Mouse (Mus musculus): ENCODE measurements at regions not wholly inside any gene's neighbourhood (a gene's known extent, or its start where the extent isn't known, plus 50 kb on each side); places are given as distances from the start of the nearest gene placed in this dataset.

GRCm38 (mm10) chr11:10205257-10205656 lies 908.8 kb upstream of the Vwc2 start:
- TF ChIP-seq MYOG (IDR thresholded peaks at IDR 0.05; ENCODE audit: control insufficient read depth in 1 of 3, insufficient read depth in 1 of 3, insufficient read length in 2 of 3, low read depth in 2 of 3) (no peak), POLR2A (IDR thresholded peaks at IDR 0.05; ENCODE audit: insufficient read length, low read depth) (no peak), USF1 (IDR thresholded peaks at IDR 0.05; ENCODE audit: low read depth) (no peak), POLR2AphosphoS2 (IDR thresholded peaks at IDR 0.05; ENCODE audit: insufficient read length, low read depth) (no peak), MYOD1 (IDR thresholded peaks at IDR 0.05; ENCODE audit: control insufficient read depth in 1 of 3, insufficient read length in 2 of 3, low read depth in 2 of 3) (no peak), E2F4 (IDR thresholded peaks at IDR 0.05; ENCODE audit: insufficient read depth) (no peak), TCF12 (IDR thresholded peaks at IDR 0.05; ENCODE audit: insufficient read depth, poor library complexity, severe bottlenecking) (no peak), SRF (IDR thresholded peaks at IDR 0.05; ENCODE audit: control insufficient read depth, insufficient read length, low read depth) (no peak), CEBPB (IDR thresholded peaks at IDR 0.05; ENCODE audit: insufficient read depth, poor library complexity, severe bottlenecking) (no peak), MAX (IDR thresholded peaks at IDR 0.05; ENCODE audit: low read depth) (no peak)
